Mouse (Mus musculus): ENCODE data around the gene Hamp.

GRCm38 (mm10) chr7:30988519-30989162 is 44.8 kb upstream of the Hamp start:
- no peak for TF ChIP-seq CTCF (IDR thresholded peaks at IDR 0.05; ENCODE audit: low read depth)
- TF ChIP-seq EP300 (IDR thresholded peaks at IDR 0.05; ENCODE audit: low read depth): no peak
